Mouse (Mus musculus) bone marrow macrophage, adult 2 months (primary cell): Measurements from ENCODE around the gene Actr3. TPM values are rescaled to one million over a fixed set of nuclear protein-coding genes. Genes with fewer than 3 reads are reported as not detected.
A peak's percentile ranks its signal among the peaks of the same experiment; 100 is the strongest.

ENCODE experiments used
- H3K27ac ChIP-seq: 2 replicates; pipeline ENCODE4 v1.5.1; 2012; ENCODE audit warnings: low read depth, low read length; ENCODE audit not compliant: insufficient read depth
- H3K4me1 ChIP-seq: 2 replicates; pipeline ENCODE4 v1.6.1; 2012; ENCODE audit warnings: low read length; ENCODE audit not compliant: control insufficient read depth, insufficient read depth
- H3K4me3 ChIP-seq: 2 replicates; pipeline ENCODE4 v1.5.1; 2012; ENCODE audit warnings: mild to moderate bottlenecking, low read length, moderate library complexity; ENCODE audit not compliant: insufficient read depth
- CTCF ChIP-seq: IDR thresholded peaks from 2 replicates; pipeline ENCODE4 v1.5.1; 2012; ENCODE audit warnings: low read depth, mild to moderate bottlenecking, low read length, moderate library complexity
- POLR2A ChIP-seq: IDR thresholded peaks from 2 replicates; pipeline ENCODE4 v1.6.1; 2012; ENCODE audit warnings: mild to moderate bottlenecking, low read depth, low read length, borderline replicate concordance
- polyA plus RNA-seq: library from polyadenylated mRNA; stranded (reverse); fragments of >200 nt; gene quantifications from 2 replicates; pipeline ENCODE4 v1.2.4, GENCODE M21; 2012; ENCODE audit not compliant: missing spikeins, insufficient read depth, insufficient read length

The Actr3 gene
- polyA plus RNA-seq, 1 experiment = 643 TPM

- H3K4me3 ChIP-seq = no peak overlapping the region
- peaks cover 41% of the 10 kb centered on the region for H3K4me1 ChIP-seq
- no peak for TF ChIP-seq CTCF
- TF ChIP-seq POLR2A = no peak
- no peak overlapping the region for H3K27ac ChIP-seq
Measured at GRCm38 (mm10) chr1:125439556-125439955, 4.0 kb upstream of the Actr3 start.

GRCm38 (mm10) chr1:125438826-125439225 lies 3.3 kb upstream of the Actr3 start:
- no peak for TF ChIP-seq POLR2A
- no peak for TF ChIP-seq CTCF
- Histone ChIP-seq H3K4me1 (peaks cover 41% of the 10 kb centered on the region), H3K4me3 (no peak overlapping the region), H3K27ac (no peak overlapping the region)

- Histone ChIP-seq H3K4me1 (peaks cover 41% of the 10 kb centered on the region), H3K4me3 (no peak overlapping the region), H3K27ac (peak overlapping the region; percentile 36)
- TF ChIP-seq POLR2A = no peak
Measured at GRCm38 (mm10) chr1:125437927-125438326, 2.4 kb upstream of the Actr3 start.

- TF ChIP-seq CTCF = no peak
- TF ChIP-seq POLR2A = no peak
- H3K27ac ChIP-seq = no peak overlapping the region
- H3K4me3 ChIP-seq = no peak overlapping the region
- peaks cover 37% of the 10 kb centered on the region for H3K4me1 ChIP-seq
Measured at GRCm38 (mm10) chr1:125437161-125437560, 1.6 kb upstream of the Actr3 start.

GRCm38 (mm10) chr1:125435018-125435368 lies 534 bp downstream of the Actr3 start:
- H3K4me1 ChIP-seq = peaks cover 31% of the 10 kb centered on the region
- peak overlapping the region; percentile 91 for H3K4me3 ChIP-seq
- H3K27ac ChIP-seq = peak overlapping the region; percentile 97
- TF ChIP-seq CTCF (no peak), POLR2A (no peak)

- no peak for TF ChIP-seq CTCF
- no peak for TF ChIP-seq POLR2A
- peaks cover 32% of the 10 kb centered on the region for H3K4me1 ChIP-seq
- peak overlapping the region; percentile 91 for H3K4me3 ChIP-seq
- peak overlapping the region; percentile 97 for H3K27ac ChIP-seq
Measured at GRCm38 (mm10) chr1:125434485-125435001, 984 bp downstream of the Actr3 start.

GRCm38 (mm10) chr1:125431286-125431685 lies 4.2 kb downstream of the Actr3 start:
- Histone ChIP-seq H3K4me1 (peaks cover 33% of the 10 kb centered on the region), H3K27ac (peak overlapping the region; percentile 19; the same call in 1 of the 2 replicates), H3K4me3 (peak overlapping the region; percentile 26; the same call in 1 of the 2 replicates)
- no peak for TF ChIP-seq CTCF
- no peak for TF ChIP-seq POLR2A

- Histone ChIP-seq H3K4me1 (peaks cover 35% of the 10 kb centered on the region), H3K4me3 (0 out of 2 replicates have a peak overlapping the region, but pooled peaks have one; percentile 5), H3K27ac (no peak overlapping the region)
- TF ChIP-seq POLR2A (no peak), CTCF (no peak)
Measured at GRCm38 (mm10) chr1:125430737-125431136, 4.8 kb downstream of the Actr3 start.

- peaks cover 40% of the 10 kb centered on the region for H3K4me1 ChIP-seq
- no peak overlapping the region for H3K27ac ChIP-seq
- TF ChIP-seq CTCF (no peak), POLR2A (no peak)
- no peak overlapping the region for H3K4me3 ChIP-seq
Measured at GRCm38 (mm10) chr1:125429984-125430383, 5.5 kb downstream of the Actr3 start.

- Histone ChIP-seq H3K27ac (0 out of 2 replicates have a peak overlapping the region, but pooled peaks have one; percentile 16), H3K4me1 (peaks cover 43% of the 10 kb centered on the region), H3K4me3 (no peak overlapping the region)
- TF ChIP-seq CTCF = no peak
Measured at GRCm38 (mm10) chr1:125428315-125428714, 7.2 kb downstream of the Actr3 start.

- Histone ChIP-seq H3K4me3 (no peak overlapping the region), H3K4me1 (peaks cover 43% of the 10 kb centered on the region), H3K27ac (peak overlapping the region; percentile 29; the same call in 1 of the 2 replicates)
- TF ChIP-seq POLR2A (no peak), CTCF (no peak)
Measured at GRCm38 (mm10) chr1:125426387-125427045, 9.0 kb downstream of the Actr3 start.
